Mouse (Mus musculus) embryonic facial prominence, embryonic 11.5 days (tissue): Measurements from ENCODE around the gene Serf2. TPM values are rescaled to one million over a fixed set of nuclear protein-coding genes. Genes with fewer than 3 reads are reported as not detected.
A peak's percentile ranks its signal among the peaks of the same experiment; 100 is the strongest.

Experiments used
- ATAC-seq: fragments of 200-750 bp; cut with Nextera tagmentation; replicated peaks from 2 replicates; pipeline ENCODE4 v1.8.0; 2017; ENCODE audit warnings: low read depth; ENCODE audit not compliant: insufficient number of reproducible peaks, low FRiP score, low TSS enrichment
- DNase-seq: peaks from one replicate; pipeline ENCODE4 v3.0.0-alpha.2; 2015; ENCODE audit warnings: low spot score
- H3K27ac ChIP-seq: fragments of 300-500 bp; sonication (generic); replicated peaks from 2 replicates; pipeline ENCODE4 v1.5.1; 2014; ENCODE audit warnings: mild to moderate bottlenecking, low read depth, low read length, control low read depth
- H3K27me3 ChIP-seq: fragments of 300-500 bp; sonication (generic); 2 replicates; pipeline ENCODE4 v1.6.1; 2014; ENCODE audit warnings: mild to moderate bottlenecking, low read length, moderate library complexity, mixed read lengths; ENCODE audit not compliant: control insufficient read depth, insufficient read depth
- H3K36me3 ChIP-seq: fragments of 300-500 bp; sonication (generic); replicated peaks from 2 replicates; pipeline ENCODE4 v1.6.1; 2014; ENCODE audit warnings: low read depth, mild to moderate bottlenecking, low read length, moderate library complexity, mixed read lengths; ENCODE audit not compliant: control insufficient read depth, insufficient read depth
- H3K4me1 ChIP-seq: fragments of 300-500 bp; sonication (generic); 2 replicates; pipeline ENCODE4 v1.6.1; 2014; ENCODE audit warnings: low read length, mixed read lengths; ENCODE audit not compliant: control insufficient read depth, insufficient read depth
- H3K4me2 ChIP-seq: fragments of 300-500 bp; sonication (generic); 2 replicates; pipeline ENCODE4 v1.6.1; 2014; ENCODE audit warnings: low read depth, mild to moderate bottlenecking, control low read depth, low read length, moderate library complexity
- H3K4me3 ChIP-seq: fragments of 300-500 bp; sonication (generic); 2 replicates; pipeline ENCODE4 v1.5.1; 2014; ENCODE audit warnings: low read depth, low read length, control low read depth
- H3K9ac ChIP-seq: fragments of 300-500 bp; sonication (generic); replicated peaks from 2 replicates; pipeline ENCODE4 v1.6.1; 2014; ENCODE audit warnings: mild to moderate bottlenecking, control low read depth, low read length
- H3K9me3 ChIP-seq: fragments of 300-500 bp; sonication (generic); replicated peaks from 2 replicates; pipeline ENCODE4 v1.6.1; 2016; ENCODE audit warnings: mild to moderate bottlenecking, low read length, inconsistent platforms, mixed read lengths; ENCODE audit not compliant: control insufficient read depth
- WGBS: fragments of 180-500 bp; shearing (Covaris S2); extraction: QIAGEN DNeasy Blood & Tissue Kit; methylation state at CpG from one replicate; pipeline ENCODE4 v1.1.7; 2014; 5-methylcytosine and 5-hydroxymethylcytosine counted together
- polyA plus RNA-seq: library from polyadenylated mRNA; unstranded; fragments of >200 nt; fragmentation: Nextera tagmentation; extraction: Ambion mirVana; gene quantifications from 2 replicates; pipeline ENCODE4 v1.2.1, GENCODE M21; 2014

Serf2 gene
- polyA plus RNA-seq, 1 experiment from 2014 or later, result 478 TPM

GRCm38 (mm10) chr2:121415591-121415990, 33.4 kb upstream of the Serf2 start:
- H3K4me1 ChIP-seq, result no peaks in the 10 kb centered on the region
- H3K4me2 ChIP-seq, result peak overlapping the region; percentile 57
- WGBS, result 87% methylated on average over 3 of the region's 3 CpGs
- H3K9ac ChIP-seq, result no peak overlapping the region
- no peaks in the 10 kb centered on the region for H3K9me3 ChIP-seq
- peak overlapping the region; percentile 99 for H3K4me3 ChIP-seq
- H3K27me3 ChIP-seq, result no peaks in the 10 kb centered on the region
- H3K27ac ChIP-seq, result no peak overlapping the region
- no peak for ATAC-seq
- no peak for DNase-seq
- peaks cover 7% of the 10 kb centered on the region for H3K36me3 ChIP-seq

GRCm38 (mm10) chr2:121416356-121416755, 32.6 kb upstream of the Serf2 start:
- H3K27me3 ChIP-seq, result no peaks in the 10 kb centered on the region
- peaks cover 7% of the 10 kb centered on the region for H3K36me3 ChIP-seq
- no peak overlapping the region for H3K4me3 ChIP-seq
- H3K27ac ChIP-seq, result no peak overlapping the region
- no peaks in the 10 kb centered on the region for H3K9me3 ChIP-seq
- no peak overlapping the region for H3K4me2 ChIP-seq
- DNase-seq (no peak), ATAC-seq (no peak)
- no peak overlapping the region for H3K9ac ChIP-seq
- WGBS, result 95% methylated on average over 6 of the region's 6 CpGs
- H3K4me1 ChIP-seq, result no peaks in the 10 kb centered on the region

GRCm38 (mm10) chr2:121418476-121418875, 30.5 kb upstream of the Serf2 start:
- DNase-seq (no peak), ATAC-seq (no peak)
- Histone ChIP-seq H3K4me1 (no peaks in the 10 kb centered on the region), H3K9me3 (no peaks in the 10 kb centered on the region), H3K4me2 (no peak overlapping the region), H3K27me3 (no peaks in the 10 kb centered on the region), H3K27ac (no peak overlapping the region), H3K9ac (no peak overlapping the region), H3K36me3 (peaks cover 9% of the 10 kb centered on the region), H3K4me3 (no peak overlapping the region)
- 87% methylated on average over 3 of the region's 3 CpGs for WGBS

- H3K4me2 ChIP-seq, result no peak overlapping the region
- WGBS, result 89% methylated on average over 2 of the region's 2 CpGs
- H3K9ac ChIP-seq, result no peak overlapping the region
- H3K27me3 ChIP-seq, result no peaks in the 10 kb centered on the region
- no peaks in the 10 kb centered on the region for H3K4me1 ChIP-seq
- peaks cover 10% of the 10 kb centered on the region for H3K36me3 ChIP-seq
- ATAC-seq (no peak), DNase-seq (no peak)
- no peaks in the 10 kb centered on the region for H3K9me3 ChIP-seq
- no peak overlapping the region for H3K27ac ChIP-seq
- H3K4me3 ChIP-seq, result no peak overlapping the region
These were observed 25.8 kb upstream of the Serf2 start for GRCm38 (mm10) chr2:121423166-121423565.

- Histone ChIP-seq H3K27ac (no peak overlapping the region), H3K9ac (no peak overlapping the region), H3K36me3 (peaks cover 8% of the 10 kb centered on the region), H3K4me2 (no peak overlapping the region), H3K4me1 (no peaks in the 10 kb centered on the region), H3K4me3 (no peak overlapping the region), H3K27me3 (no peaks in the 10 kb centered on the region), H3K9me3 (no peaks in the 10 kb centered on the region)
- no peak for DNase-seq
- ATAC-seq, result no peak
- 98% methylated on average over 2 of the region's 2 CpGs for WGBS
These were observed 23.1 kb upstream of the Serf2 start for GRCm38 (mm10) chr2:121425890-121426289.

- WGBS, result 100% methylated on average over 1 of the region's 1 CpGs
- Histone ChIP-seq H3K4me2 (no peak overlapping the region), H3K4me1 (no peaks in the 10 kb centered on the region), H3K27ac (no peak overlapping the region), H3K4me3 (no peak overlapping the region), H3K27me3 (no peaks in the 10 kb centered on the region), H3K9me3 (no peaks in the 10 kb centered on the region), H3K36me3 (peaks cover 17% of the 10 kb centered on the region), H3K9ac (no peak overlapping the region)
- peak; percentile 54 for DNase-seq
- no peak for ATAC-seq
These were observed 14.1 kb upstream of the Serf2 start for GRCm38 (mm10) chr2:121434854-121435253.

- H3K4me1 ChIP-seq, result no peaks in the 10 kb centered on the region
- no peak overlapping the region for H3K9ac ChIP-seq
- no peak for DNase-seq
- WGBS, result 78% methylated on average over 4 of the region's 4 CpGs
- no peak for ATAC-seq
- H3K9me3 ChIP-seq, result no peaks in the 10 kb centered on the region
- H3K4me3 ChIP-seq, result no peak overlapping the region
- H3K27ac ChIP-seq, result no peak overlapping the region
- H3K36me3 ChIP-seq, result peaks cover 15% of the 10 kb centered on the region
- no peak overlapping the region for H3K4me2 ChIP-seq
- H3K27me3 ChIP-seq, result no peaks in the 10 kb centered on the region
These were observed 9.2 kb upstream of the Serf2 start for GRCm38 (mm10) chr2:121439746-121440145.

- Histone ChIP-seq H3K27me3 (no peaks in the 10 kb centered on the region), H3K4me3 (no peak overlapping the region), H3K36me3 (peaks cover 9% of the 10 kb centered on the region), H3K9ac (no peak overlapping the region), H3K27ac (no peak overlapping the region), H3K4me1 (no peaks in the 10 kb centered on the region), H3K4me2 (no peak overlapping the region), H3K9me3 (no peaks in the 10 kb centered on the region)
- ATAC-seq (no peak), DNase-seq (no peak)
- WGBS, result 54% methylated on average over 5 of the region's 5 CpGs
These were observed 8.0 kb upstream of the Serf2 start for GRCm38 (mm10) chr2:121440834-121441605.
